Comparison of ENCODE assay signal across 8 mouse cellular contexts in the genomic region with DNA sequence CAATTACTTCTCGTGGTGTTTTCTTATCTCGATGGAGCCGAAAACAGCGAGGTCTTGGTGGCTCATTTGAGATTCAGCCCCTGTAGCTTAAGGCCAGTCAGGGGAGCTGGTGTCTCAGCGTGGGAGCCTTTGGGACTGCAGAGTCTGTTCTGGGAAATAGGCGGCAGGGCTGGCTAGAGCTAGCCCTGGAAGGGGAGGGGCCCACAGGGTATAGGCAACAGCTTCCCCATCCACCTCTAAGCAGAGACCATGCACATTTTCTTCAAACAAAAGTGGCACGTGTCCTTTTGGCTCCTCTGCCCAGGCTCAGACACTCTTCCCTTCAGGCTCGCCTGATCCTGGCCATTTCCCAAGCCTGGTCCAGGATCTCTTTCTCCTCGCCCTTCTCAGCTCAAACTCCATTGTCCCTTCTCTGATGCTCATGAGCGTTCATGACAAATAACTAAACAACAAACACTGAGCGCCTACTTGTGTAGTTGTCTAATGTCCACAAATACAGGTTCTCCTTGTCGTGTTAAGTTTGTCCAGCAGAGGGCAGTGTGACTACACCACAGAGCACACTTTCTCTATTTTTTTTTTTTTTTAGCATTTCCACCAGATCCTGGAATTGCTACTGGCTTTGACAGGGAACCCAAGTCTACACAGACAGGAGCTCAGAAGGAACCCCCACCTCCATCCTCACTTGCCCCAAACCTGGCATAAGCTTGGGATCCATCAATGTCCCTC. TPM values are rescaled to one million over a fixed set of nuclear protein-coding genes. Genes with fewer than 3 reads are reported as not detected.
DNase-seq lines count a peak whose midpoint lies in the region; ATAC-seq and TF ChIP-seq lines count a peak whose summit lies in the region.

No protein-coding gene starts in this region.

- no peak overlapping the region for H3K4me2 ChIP-seq in lung, postnatal 0 days (replicated peaks; ENCODE audit: low read depth, low read length)

- no peaks in the 10 kb centered on the region for H3K9me3 ChIP-seq in lung, postnatal 0 days (ENCODE audit: low read length)

- 25% methylated on average over 12 of the region's 12 CpGs for WGBS in lung, postnatal 0 days

- H3K27me3 ChIP-seq in lung, postnatal 0 days (replicated peaks; ENCODE audit: insufficient read depth, low read length), result no peaks in the 10 kb centered on the region

- no peak for TF ChIP-seq EP300 in lung, postnatal 0 days (IDR thresholded peaks at IDR 0.05)

- no peak overlapping the region for H3K4me3 ChIP-seq in lung, postnatal 0 days (ENCODE audit: low read depth, low read length)

- H3K9ac ChIP-seq in lung, postnatal 0 days (replicated peaks; ENCODE audit: low read depth), result no peak overlapping the region

- no peaks in the 10 kb centered on the region for H3K4me1 ChIP-seq in lung, postnatal 0 days (ENCODE audit: insufficient read depth, low read depth, low read length)

- no peaks in the 10 kb centered on the region for H3K36me3 ChIP-seq in lung, postnatal 0 days (ENCODE audit: insufficient read depth, low read length)

- no peak; the same call in 1 of the 2 replicates for ATAC-seq in lung, postnatal 0 days

- peak; percentile 29 for DNase-seq in cerebellum, adult 11 months
- no peak for DNase-seq in cerebellum, adult 11-12 months
- peak; percentile 84 for DNase-seq in MN1 (ENCODE audit: low spot score)
- DNase-seq in cerebellum, postnatal 36 days, result peak; percentile 58 to 77
- peak; percentile 56 to 71 for DNase-seq in heart, postnatal 36 days
- peak; percentile 84 for DNase-seq in layer of hippocampus, adult 11-12 months (ENCODE audit: low spot score)
- DNase-seq in lung, postnatal 0 days (ENCODE audit: low spot score), result peak; percentile 64
- peak; percentile 70 to 82 for DNase-seq in right cerebral cortex, postnatal 10 days (ENCODE audit: low spot score in 2 of 2)

- intact Hi-C loops in heart, postnatal 36 days (cut with DNase I), result loop anchor here (1.0 to 10.0 kb wide), 4 partner anchors 344 to 834 kb away; a partner anchor contains a TSS

- TF ChIP-seq CTCF in lung, postnatal 0 days (IDR thresholded peaks at IDR 0.05), result peak; percentile 89

- H3K27ac ChIP-seq in lung, postnatal 0 days (ENCODE audit: low read length), result no peak overlapping the region

RNA-seq across cellular contexts. Expression of a gene that starts 25.0 kb away (rescaled TPM):
- total RNA-seq in heart, postnatal 36 days (2021), result 10 to 100 TPM; 75.4 to 81.3 TPM
- polyA plus RNA-seq in lung, postnatal 0 days (2015; fragmentation: Nextera tagmentation; extraction: Ambion mirVana), result 151 and 155 TPM in 2 replicates
